Mouse (Mus musculus): Measurements from ENCODE around the gene Smu1. TPM values are rescaled to one million over a fixed set of nuclear protein-coding genes. Genes with fewer than 3 reads are reported as not detected.
"Not testable (repeated sequence)": the region's sequence is repeated elsewhere in the genome, so short reads cannot be mapped to it uniquely, and the experiment has no call there.

Gene Smu1
- total RNA-seq (2021), result 10 to 100 TPM; 43.5 to 49.4 TPM

- intact Hi-C loops (cut with DNase I), result no loop called here
- DNase-seq (ENCODE audit: extremely low spot score in 1 of 2, low spot score in 2 of 2), result peak; percentile 91 to 98
Observed at GRCm38 (mm10) chr4:40757780-40758420, at the start of gene Smu1. Gene Smu1 (minus strand): TSS chr4:40757923.

DNA sequence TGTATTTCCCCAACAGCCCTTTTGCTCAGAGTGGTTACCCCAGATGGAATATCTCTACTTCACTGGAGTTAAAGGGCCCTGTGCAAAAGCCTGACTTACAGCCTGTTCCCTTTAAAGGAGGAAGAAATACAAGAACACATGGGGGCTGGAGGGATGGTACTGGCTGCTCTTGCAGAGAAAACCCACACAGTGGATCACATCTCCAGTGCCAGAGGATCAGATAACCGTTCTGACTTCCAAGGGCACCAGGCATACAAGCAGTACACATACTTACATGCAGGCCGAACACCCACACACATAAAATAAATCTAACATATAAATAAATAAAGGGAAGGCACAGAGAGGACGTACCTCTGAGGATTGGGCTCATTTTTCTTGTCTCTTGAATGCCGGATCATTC, 49.7 kb upstream of the Smu1 start:
- intact Hi-C loops (cut with DNase I), result no loop called here
- no peak for DNase-seq (ENCODE audit: extremely low spot score in 1 of 2, low spot score in 2 of 2)

- DNase-seq (ENCODE audit: extremely low spot score in 1 of 2, low spot score in 2 of 2), result no peak
Observed at GRCm38 (mm10) chr4:40805401-40805800, 47.7 kb upstream of the Smu1 start.

DNA sequence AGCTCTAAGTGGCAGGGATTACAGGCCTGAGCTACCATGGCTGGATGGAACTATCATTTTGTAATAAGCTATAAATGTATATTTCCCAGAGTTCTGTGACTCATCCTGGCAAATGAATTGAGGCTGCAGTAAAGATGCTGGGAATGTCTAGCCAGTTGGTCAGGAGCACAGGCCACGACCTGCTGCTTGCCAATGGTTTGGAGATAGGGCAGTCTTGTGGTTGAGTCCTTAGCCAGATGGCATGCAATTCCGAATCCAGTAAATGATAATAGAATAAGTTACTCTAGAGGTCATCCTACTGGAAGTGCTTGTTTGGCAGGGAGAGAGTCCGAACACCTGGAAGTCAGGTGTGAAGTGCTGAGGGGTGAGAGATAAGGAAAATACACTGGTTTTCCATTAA, 45.1 kb upstream of the Smu1 start:
- intact Hi-C loops (cut with DNase I), result no loop called here
- no peak for DNase-seq (ENCODE audit: extremely low spot score in 1 of 2, low spot score in 2 of 2)

More at GRCm38 (mm10) chr4:40805401-40805800, 47.7 kb upstream of the Smu1 start:
- intact Hi-C loops (cut with DNase I), result no loop called here

- intact Hi-C loops (cut with DNase I), result no loop called here
- no peak for DNase-seq (ENCODE audit: extremely low spot score in 1 of 2, low spot score in 2 of 2)
Observed at GRCm38 (mm10) chr4:40801908-40802307, 44.2 kb upstream of the Smu1 start.

DNA sequence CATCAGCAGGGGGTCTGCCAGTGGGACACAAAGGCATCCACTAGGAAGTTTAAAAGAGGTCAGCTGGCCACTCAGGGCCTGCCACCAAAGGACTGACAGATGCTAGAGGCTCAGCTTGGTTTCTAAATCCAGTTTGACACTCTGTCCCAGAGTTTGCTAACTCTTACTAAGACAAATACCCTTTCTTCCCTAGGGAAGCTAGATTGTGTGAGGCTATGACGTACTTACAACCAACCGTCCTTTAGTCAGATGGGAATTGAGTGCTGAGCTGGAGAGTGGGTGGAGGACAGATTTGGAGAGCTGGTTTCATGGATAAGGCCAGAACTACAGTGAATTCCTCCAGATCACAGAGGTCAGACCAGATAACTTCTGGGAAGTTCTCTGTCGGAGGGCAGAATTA, 43.1 kb upstream of the Smu1 start:
- no peak for DNase-seq (ENCODE audit: extremely low spot score in 1 of 2, low spot score in 2 of 2)

DNA sequence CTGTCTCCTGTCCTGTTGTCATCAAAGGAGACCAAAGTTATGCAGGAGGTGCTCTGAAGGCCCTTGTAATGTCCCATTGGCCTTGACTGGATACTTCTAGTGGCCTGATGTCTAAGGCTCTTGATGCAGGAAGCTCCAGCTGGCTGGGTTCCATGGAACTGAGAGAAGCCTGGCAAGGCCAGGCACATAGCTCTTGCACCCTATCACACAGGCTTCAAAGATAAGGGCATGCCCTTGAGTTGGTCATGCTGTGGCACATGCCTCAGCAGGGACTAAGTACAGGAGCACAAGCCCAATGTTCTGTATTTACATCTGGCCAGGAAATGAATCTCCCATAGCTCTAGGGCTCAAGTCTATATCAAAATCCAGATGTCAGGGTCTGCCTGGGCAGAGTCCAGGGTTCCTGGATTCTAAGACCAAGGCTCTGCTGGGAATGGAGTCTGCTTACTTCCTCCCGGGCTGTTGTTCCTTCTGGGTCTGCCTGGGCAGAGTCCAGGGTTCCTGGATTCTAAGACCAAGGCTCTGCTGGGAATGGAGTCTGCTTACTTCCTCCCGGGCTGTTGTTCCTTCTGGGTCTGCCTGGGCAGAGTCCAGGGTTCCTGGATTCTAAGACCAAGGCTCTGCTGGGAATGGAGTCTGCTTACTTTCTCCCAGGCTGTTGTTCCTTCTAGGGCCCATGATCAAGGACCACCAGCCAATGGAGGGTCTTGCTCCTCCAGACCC, 41.3 kb upstream of the Smu1 start:
- intact Hi-C loops (cut with DNase I); DNase-seq (ENCODE audit: extremely low spot score in 1 of 2, low spot score in 2 of 2): not testable (repeated sequence)

More for the DNA sequence above, 43.1 kb upstream of the Smu1 start:
- intact Hi-C loops (cut with DNase I), result no loop called here

DNA sequence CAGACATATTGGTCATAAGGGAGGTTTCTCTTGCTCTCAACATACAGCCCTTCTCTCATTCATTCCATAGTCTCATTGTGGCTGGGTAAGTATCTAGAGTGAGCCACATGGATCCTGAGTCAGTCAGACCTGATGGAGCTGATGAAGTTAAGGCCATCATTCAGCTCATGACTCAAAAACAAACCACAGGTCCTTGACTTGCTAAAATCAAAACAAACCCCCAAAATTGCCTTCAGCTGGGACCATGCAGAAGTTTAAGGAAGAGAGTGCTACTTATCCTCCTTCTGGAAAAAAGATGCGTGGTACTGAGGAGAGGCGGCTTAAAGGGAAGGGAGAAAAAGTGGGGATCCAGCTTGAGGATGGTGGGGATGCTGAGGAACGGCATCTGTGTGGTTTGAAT, 38.0 kb upstream of the Smu1 start:
- no peak for DNase-seq (ENCODE audit: extremely low spot score in 1 of 2, low spot score in 2 of 2)
- intact Hi-C loops (cut with DNase I), result no loop called here

DNA sequence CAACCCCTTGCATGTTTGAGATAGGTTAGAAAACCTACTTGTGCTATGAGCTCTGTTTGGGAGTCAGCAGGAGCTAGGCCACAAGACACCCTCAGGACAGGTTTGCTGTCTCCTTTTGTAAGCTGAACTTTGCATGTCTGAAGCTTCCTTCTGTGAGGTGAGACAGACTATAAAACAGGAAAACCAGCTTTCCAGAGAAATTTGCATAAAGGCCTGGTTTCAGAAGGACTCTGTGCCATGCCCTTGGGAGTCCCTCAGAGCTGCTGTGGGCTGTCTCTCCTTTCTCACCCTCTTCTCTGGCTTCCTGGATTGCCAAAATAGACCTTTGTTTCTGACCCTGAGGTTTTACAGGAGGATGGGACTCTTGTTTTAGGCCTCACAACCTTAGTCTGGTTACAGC, 36.6 kb upstream of the Smu1 start:
- intact Hi-C loops (cut with DNase I), result no loop called here

DNA sequence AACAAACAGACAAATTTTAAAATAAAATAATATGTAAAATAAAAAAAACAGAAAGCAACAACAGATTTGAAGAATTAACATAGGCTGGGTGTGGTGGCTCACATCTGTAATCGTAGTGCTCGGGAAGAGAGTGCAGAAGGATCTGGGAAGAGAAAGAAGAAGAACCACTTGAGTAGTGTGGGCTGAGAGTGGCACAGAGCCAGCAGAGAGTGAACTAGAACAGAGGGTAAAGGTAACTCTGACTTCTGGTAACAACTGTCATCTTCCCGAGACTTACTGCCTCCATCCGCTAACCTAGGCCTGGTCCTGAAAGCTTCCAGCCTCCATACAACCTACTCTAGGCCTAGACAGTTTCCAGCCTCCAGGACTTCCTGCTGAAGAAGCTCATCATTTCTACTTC, 33.5 kb upstream of the Smu1 start:
- no peak for DNase-seq (ENCODE audit: extremely low spot score in 1 of 2, low spot score in 2 of 2)
- intact Hi-C loops (cut with DNase I), result no loop called here

More for the DNA sequence above, 36.6 kb upstream of the Smu1 start:
- no peak for DNase-seq (ENCODE audit: extremely low spot score in 1 of 2, low spot score in 2 of 2)

DNA sequence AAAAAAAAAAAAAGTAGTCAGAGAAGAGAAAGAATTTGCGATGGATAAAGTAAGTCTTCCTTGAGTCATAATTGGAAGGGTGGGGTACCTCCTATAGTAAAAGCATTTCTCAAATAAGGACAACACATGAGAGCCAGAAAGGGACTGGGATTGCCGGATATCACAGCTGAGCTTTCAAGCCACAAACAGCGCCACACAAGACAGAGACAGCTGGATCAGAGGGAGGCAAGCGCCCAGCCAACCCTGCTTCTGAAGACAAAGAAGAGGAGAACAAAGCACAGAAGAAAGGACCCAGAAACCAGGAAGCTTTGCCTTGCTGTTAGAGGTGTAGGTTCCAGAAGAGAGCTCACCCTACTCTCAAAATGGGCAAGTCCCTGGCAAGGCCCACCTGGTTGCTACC, 28.9 kb upstream of the Smu1 start:
- intact Hi-C loops (cut with DNase I), result no loop called here
- no peak for DNase-seq (ENCODE audit: extremely low spot score in 1 of 2, low spot score in 2 of 2)

DNA sequence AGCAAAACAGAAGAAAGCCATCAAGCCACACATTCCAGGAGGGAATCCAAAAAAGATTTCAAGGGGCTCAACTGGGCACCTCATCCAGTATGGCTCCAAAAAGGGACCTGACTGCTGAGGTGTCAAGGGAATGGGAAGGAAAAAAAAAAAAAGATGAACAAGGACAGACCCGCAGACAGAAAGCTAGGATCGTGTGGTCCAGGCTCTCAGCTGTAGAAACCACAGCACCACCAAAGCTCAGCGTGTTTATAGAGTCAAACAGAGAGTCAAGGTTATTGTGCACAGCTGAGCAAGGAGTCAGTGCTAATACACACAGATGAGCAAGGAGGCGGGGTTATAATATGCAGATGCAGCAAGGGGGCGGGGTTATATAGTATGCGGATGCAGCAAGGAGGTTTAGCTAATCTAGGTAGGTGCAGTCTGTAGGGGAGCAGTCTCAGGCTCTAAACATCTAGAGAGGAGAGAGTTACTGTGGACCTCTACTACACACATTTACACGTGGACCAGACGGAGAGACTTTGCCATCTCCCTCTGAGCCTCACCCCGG, 28.0 kb upstream of the Smu1 start:
- intact Hi-C loops (cut with DNase I), result no loop called here
- DNase-seq (ENCODE audit: extremely low spot score in 1 of 2, low spot score in 2 of 2), result no peak

GRCm38 (mm10) chr4:40784556-40785169, 26.9 kb upstream of the Smu1 start:
- intact Hi-C loops (cut with DNase I), result no loop called here
- peak in 1 of 2 experiments; percentile 57 for DNase-seq (ENCODE audit: extremely low spot score in 1 of 2, low spot score in 2 of 2)

DNA sequence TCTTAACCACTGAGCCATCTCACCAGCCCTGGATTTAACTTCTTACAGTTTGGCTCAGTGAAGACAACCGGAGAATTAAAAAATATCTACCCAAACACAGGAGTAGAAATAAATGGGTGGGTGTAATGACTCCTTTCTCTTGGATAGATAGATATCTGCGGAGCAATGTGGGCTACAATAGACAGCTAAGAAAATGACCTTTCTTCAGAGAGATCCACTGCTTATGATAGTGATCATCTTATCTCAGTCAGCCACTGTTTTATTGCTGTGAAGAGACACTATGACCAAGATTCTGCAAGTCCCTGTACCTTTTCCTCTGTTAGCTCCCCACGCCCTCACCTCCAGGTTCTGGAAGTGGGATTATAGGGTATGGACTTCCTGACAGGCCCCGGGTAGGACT, 25.3 kb upstream of the Smu1 start:
- intact Hi-C loops (cut with DNase I), result no loop called here

GRCm38 (mm10) chr4:40781797-40782495, 24.2 kb upstream of the Smu1 start:
- intact Hi-C loops (cut with DNase I), result no loop called here
- no peak for DNase-seq (ENCODE audit: extremely low spot score in 1 of 2, low spot score in 2 of 2)

More for the DNA sequence above, 25.3 kb upstream of the Smu1 start:
- no peak for DNase-seq (ENCODE audit: extremely low spot score in 1 of 2, low spot score in 2 of 2)

- DNase-seq (ENCODE audit: extremely low spot score in 1 of 2, low spot score in 2 of 2), result peak in 1 of 2 experiments; percentile 81
- intact Hi-C loops (cut with DNase I), result no loop called here
Observed at GRCm38 (mm10) chr4:40781143-40781542, 23.4 kb upstream of the Smu1 start.

DNA sequence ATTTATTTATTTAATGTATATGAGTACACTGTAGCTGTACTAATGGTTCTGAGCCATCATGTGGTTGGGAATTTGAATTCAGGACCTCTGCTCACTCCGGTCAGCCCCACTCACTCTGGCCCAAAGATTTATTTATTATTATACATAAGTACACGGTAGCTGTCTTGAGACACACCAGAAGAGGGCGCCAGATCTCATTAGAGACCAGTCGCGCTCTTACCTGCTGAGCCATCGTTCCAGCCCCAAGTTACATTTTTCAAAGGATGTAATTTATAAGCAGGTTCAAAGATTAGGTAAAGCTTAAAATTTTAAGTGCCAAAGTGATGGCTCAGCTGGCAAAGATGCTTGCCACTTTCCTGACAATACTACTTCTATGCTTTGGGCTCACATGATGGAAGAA, 20.9 kb upstream of the Smu1 start:
- intact Hi-C loops (cut with DNase I), result loop anchor here (10.0 kb wide), 1 partner anchor 76 kb away; the partner anchor contains the start of gene B4galt1

DNA sequence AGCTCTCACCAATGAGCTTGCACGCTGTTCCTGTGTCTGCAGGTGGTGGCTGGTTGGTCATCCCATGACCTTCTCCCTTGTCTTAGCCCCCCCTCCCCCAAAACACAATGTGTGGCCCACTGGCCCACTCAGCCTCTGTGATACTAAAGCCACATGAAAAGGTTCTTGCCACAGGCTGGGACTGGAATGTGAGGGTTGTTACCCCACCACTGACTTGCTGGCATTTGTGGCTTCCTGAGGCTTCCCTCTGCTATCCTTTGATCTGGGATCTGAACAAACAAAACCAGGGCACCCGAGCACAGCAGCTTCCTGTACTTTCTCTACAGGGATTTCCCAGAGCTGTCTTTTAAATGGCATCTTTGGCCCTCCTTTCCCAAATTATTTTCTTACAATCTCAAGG, 19.4 kb upstream of the Smu1 start:
- intact Hi-C loops (cut with DNase I), result loop anchor here (10.0 kb wide), 1 partner anchor 78 kb away; the partner anchor contains the start of gene B4galt1
- no peak for DNase-seq (ENCODE audit: extremely low spot score in 1 of 2, low spot score in 2 of 2)

More for the DNA sequence above, 20.9 kb upstream of the Smu1 start:
- DNase-seq (ENCODE audit: extremely low spot score in 1 of 2, low spot score in 2 of 2), result no peak

GRCm38 (mm10) chr4:40776416-40776815, 18.7 kb upstream of the Smu1 start:
- intact Hi-C loops (cut with DNase I), result loop anchor here (10.0 kb wide), 1 partner anchor 78 kb away; the partner anchor contains the start of gene B4galt1
- DNase-seq (ENCODE audit: extremely low spot score in 1 of 2, low spot score in 2 of 2), result no peak

Data from left cerebral cortex, postnatal 10 days (tissue).